Mouse (Mus musculus) layer of hippocampus, postnatal 36 days (tissue): ENCODE measurements at regions not wholly inside any gene's neighbourhood (a gene's known extent, or its start where the extent isn't known, plus 50 kb on each side); places are given as distances from the start of the nearest gene placed in this dataset.
A peak's percentile ranks its signal among the peaks of the same experiment; 100 is the strongest.

Source experiments
- DNase-seq, 2 experiments: peaks; one replicate each; pipeline ENCODE4 v3.0.0; 2022

DNA sequence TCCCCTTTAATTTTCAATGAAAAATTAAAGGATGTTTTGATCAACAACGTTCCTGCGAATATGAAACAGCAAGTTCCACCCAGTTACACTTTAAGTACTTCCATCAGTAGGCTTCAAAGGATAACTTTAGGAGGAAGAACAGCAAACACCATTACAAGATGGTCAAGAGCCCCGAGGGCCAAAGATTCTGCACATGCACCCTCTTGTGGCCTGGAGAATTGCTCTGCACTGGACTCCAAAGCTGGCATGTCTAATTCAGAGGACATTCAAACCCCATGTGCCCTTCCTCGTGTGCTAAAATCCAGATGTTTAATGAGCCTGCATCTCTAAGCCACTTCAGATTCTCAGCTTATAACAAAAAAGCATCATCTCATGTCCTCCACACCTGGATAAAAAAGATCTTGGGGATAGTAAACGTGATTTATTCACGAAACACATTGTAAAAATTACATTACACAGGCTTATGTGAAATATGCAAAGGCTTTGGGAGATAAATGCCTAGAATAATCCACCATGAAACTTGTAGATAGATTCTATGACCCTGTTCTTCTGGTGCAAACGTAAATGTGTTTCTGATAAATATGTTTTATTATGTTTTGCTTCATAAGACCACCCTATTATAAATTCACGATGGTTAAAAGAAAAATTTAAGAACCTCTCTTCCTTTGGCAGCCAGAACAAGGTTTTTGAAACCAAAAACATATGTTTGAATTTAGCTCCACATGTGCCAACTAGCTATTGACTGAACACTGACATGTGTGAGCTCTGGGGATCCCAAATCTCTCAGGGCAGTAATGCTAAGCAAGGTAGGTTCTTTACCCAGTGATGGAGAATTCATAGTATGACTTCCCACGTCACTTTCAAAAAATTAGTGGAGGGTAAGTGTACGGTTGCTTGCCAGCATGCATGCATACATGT is 100.6 kb upstream of the Rfx3 start:
- DNase-seq: no peak

DNA sequence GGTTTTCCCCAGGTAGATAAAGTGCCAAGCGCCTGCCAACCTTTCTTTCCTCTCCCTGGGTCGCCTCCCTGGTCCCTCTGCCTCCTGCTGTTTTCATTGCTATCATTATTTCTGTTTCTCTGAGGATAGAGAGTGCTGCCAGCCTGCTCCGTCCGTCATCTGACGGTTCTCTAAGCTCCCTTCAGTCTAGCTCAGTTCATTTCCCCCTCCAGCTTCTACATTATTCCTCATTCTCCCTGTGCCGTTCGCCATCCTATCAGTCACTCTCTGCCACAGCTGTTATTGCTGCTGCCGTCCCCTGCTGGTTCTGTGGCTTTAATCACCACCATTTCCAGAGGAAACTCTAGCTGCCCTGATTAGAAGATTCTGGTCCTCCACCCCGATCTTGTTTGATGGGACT is 84.7 kb upstream of the Rfx3 start:
- DNase-seq: no peak

DNA sequence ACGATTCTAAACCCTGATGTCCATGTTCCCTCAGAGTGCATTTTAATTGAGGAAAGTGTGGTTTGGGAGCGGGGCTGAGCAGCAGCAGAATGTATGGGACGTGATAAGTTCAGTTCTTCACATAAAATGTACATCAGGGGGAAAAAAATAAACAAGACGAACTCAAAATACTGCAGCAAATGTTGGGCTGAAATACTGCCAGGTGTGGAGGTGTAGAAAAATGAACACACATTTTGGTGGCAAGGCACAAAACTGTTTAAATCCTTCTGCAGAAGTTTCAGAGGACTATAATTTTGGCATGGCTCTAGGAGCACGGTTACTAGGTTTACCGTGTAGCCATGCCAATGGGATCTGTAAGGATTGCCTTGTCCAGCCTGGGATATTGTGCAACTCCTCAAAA is 81.3 kb upstream of the Rfx3 start:
- peak; percentile 25 to 28 for DNase-seq

DNA sequence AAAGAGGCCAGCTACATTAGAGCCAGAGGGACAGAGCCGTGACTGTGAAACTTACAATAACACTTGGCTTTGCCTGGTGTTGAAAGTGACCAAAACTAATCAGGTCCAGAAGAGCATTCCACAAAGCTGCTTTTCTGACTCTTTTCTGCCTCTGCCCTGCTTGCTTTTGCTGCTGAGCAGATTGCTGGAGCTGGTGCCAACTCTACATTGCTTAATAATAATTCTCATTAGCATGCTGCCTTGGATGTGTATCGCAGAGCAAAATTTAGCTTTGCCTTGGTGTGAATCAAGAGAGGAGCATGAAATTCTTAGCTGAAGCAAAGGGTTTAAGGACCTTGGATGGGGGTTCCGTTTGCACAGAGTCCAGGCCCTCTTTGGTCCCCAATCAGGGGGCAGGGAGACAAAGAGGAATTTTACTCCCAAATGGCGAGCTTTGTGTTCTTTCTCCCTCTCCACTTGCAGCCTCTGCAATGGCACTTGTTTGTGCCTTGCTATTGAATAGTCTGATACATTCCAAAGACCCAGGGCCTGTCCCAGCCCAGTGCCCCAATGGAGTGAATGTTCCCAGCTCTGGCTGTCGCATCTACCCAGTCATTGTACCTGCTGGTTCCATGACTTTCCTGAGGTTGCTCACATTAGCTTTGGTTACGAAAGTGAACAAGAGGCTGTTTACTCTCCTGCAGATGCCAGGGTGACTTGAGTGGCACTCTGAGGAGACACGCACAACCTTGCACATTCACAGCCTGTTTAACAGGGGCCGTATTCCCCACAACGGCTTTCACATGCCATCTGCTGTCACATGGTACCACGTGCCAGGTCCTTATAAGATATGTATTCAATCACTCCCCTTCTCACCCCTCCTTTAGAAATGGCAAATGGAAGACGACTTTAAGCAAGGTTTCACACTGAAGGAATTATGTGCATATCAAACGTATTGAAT is 76.9 kb upstream of the Rfx3 start:
- DNase-seq: peak; percentile 61 to 63

DNA sequence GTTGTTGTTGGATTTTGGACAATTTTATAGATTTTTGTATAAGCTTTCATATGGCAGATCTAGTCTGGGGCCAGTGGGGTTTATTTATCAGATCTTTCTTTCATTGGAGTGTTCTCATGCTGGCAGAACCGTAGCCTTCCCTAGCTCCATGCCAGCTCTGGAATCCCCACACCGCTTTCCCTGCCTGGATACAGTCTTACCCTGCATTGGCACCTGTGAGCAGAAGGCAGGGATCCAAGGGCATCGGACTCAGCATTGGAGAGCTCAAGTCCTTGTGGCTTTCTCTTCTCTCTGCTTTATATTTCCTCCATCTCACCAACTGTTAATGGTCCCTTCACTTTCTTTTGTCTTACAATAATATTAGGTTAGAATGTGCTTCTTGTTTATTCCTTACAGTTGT is 59.4 kb upstream of the Rfx3 start:
- DNase-seq: no peak
